Mouse (Mus musculus): ENCODE data around the gene Atp6v1a. TPM values are rescaled to one million over a fixed set of nuclear protein-coding genes. Genes with fewer than 3 reads are reported as not detected.
A peak's percentile ranks its signal among the peaks of the same experiment; 100 is the strongest.

Atp6v1a gene
- polyA plus RNA-seq, 1 experiment: 87.7 TPM

- Histone ChIP-seq H3K27me3 (ENCODE audit: control insufficient read depth, insufficient read depth, low read length, poor library complexity, severe bottlenecking) (no peaks in the 10 kb centered on the region), H3K36me3 (ENCODE audit: control insufficient read depth, insufficient read depth, low read length, poor library complexity, severe bottlenecking) (no peaks in the 10 kb centered on the region), H3K4me3 (ENCODE audit: low read depth, low read length) (no peak overlapping the region), H3K9me3 (replicated peaks; ENCODE audit: control insufficient read depth, insufficient read depth, low read length, poor library complexity, severe bottlenecking) (no peaks in the 10 kb centered on the region), H3K9ac (ENCODE audit: low read depth, poor library complexity, severe bottlenecking) (no peak overlapping the region), H3K4me1 (ENCODE audit: control insufficient read depth, insufficient read depth, low read length) (no peaks in the 10 kb centered on the region), H3K27ac (ENCODE audit: insufficient read depth, low read length) (no peak overlapping the region)
- TF ChIP-seq EP300 (IDR thresholded peaks at IDR 0.05; ENCODE audit: insufficient read depth, low read depth, low read length) (no peak), POLR2A (IDR thresholded peaks at IDR 0.05; ENCODE audit: insufficient read depth, low read length) (no peak), CTCF (IDR thresholded peaks at IDR 0.05; ENCODE audit: low read depth, low read length) (no peak)
Observed at GRCm38 (mm10) chr16:44053265-44053664, 86.2 kb downstream of the Atp6v1a start.

- no peaks in the 10 kb centered on the region for H3K27me3 ChIP-seq (ENCODE audit: control insufficient read depth, insufficient read depth, low read length, poor library complexity, severe bottlenecking)
- H3K9ac ChIP-seq (ENCODE audit: low read depth, poor library complexity, severe bottlenecking): no peak overlapping the region
- H3K4me3 ChIP-seq (ENCODE audit: low read depth, low read length): no peak overlapping the region
- H3K27ac ChIP-seq (ENCODE audit: insufficient read depth, low read length): no peak overlapping the region
- H3K9me3 ChIP-seq (replicated peaks; ENCODE audit: control insufficient read depth, insufficient read depth, low read length, poor library complexity, severe bottlenecking): no peaks in the 10 kb centered on the region
- H3K4me1 ChIP-seq (ENCODE audit: control insufficient read depth, insufficient read depth, low read length): no peaks in the 10 kb centered on the region
- no peak for TF ChIP-seq EP300 (IDR thresholded peaks at IDR 0.05; ENCODE audit: insufficient read depth, low read depth, low read length)
- TF ChIP-seq CTCF (IDR thresholded peaks at IDR 0.05; ENCODE audit: low read depth, low read length): no peak
- TF ChIP-seq POLR2A (IDR thresholded peaks at IDR 0.05; ENCODE audit: insufficient read depth, low read length): no peak
- no peaks in the 10 kb centered on the region for H3K36me3 ChIP-seq (ENCODE audit: control insufficient read depth, insufficient read depth, low read length, poor library complexity, severe bottlenecking)
Observed at GRCm38 (mm10) chr16:44052390-44052789, 87.1 kb downstream of the Atp6v1a start.

- TF ChIP-seq EP300 (IDR thresholded peaks at IDR 0.05; ENCODE audit: insufficient read depth, low read depth, low read length): no peak
- no peak for TF ChIP-seq POLR2A (IDR thresholded peaks at IDR 0.05; ENCODE audit: insufficient read depth, low read length)
- no peak for TF ChIP-seq CTCF (IDR thresholded peaks at IDR 0.05; ENCODE audit: low read depth, low read length)
- no peak overlapping the region for H3K9ac ChIP-seq (ENCODE audit: low read depth, poor library complexity, severe bottlenecking)
- H3K9me3 ChIP-seq (replicated peaks; ENCODE audit: control insufficient read depth, insufficient read depth, low read length, poor library complexity, severe bottlenecking): peaks cover 10% of the 10 kb centered on the region
Observed at GRCm38 (mm10) chr16:44050139-44050538, 89.4 kb downstream of the Atp6v1a start.

GRCm38 (mm10) chr16:44039112-44039511 is 100.4 kb downstream of the Atp6v1a start:
- H3K36me3 ChIP-seq (ENCODE audit: control insufficient read depth, insufficient read depth, low read length, poor library complexity, severe bottlenecking): no peaks in the 10 kb centered on the region
- peaks cover 9% of the 10 kb centered on the region for H3K9me3 ChIP-seq (replicated peaks; ENCODE audit: control insufficient read depth, insufficient read depth, low read length, poor library complexity, severe bottlenecking)
- H3K27me3 ChIP-seq (ENCODE audit: control insufficient read depth, insufficient read depth, low read length, poor library complexity, severe bottlenecking): no peaks in the 10 kb centered on the region
- no peak overlapping the region for H3K9ac ChIP-seq (ENCODE audit: low read depth, poor library complexity, severe bottlenecking)
- no peak for TF ChIP-seq POLR2A (IDR thresholded peaks at IDR 0.05; ENCODE audit: insufficient read depth, low read length)
- TF ChIP-seq CTCF (IDR thresholded peaks at IDR 0.05; ENCODE audit: low read depth, low read length): peak; percentile 47
- H3K4me1 ChIP-seq (ENCODE audit: control insufficient read depth, insufficient read depth, low read length): no peaks in the 10 kb centered on the region
- H3K27ac ChIP-seq (ENCODE audit: insufficient read depth, low read length): no peak overlapping the region
- no peak overlapping the region for H3K4me3 ChIP-seq (ENCODE audit: low read depth, low read length)

More at GRCm38 (mm10) chr16:44050139-44050538, 89.4 kb downstream of the Atp6v1a start:
- Histone ChIP-seq H3K36me3 (ENCODE audit: control insufficient read depth, insufficient read depth, low read length, poor library complexity, severe bottlenecking) (no peaks in the 10 kb centered on the region), H3K4me3 (ENCODE audit: low read depth, low read length) (no peak overlapping the region), H3K4me1 (ENCODE audit: control insufficient read depth, insufficient read depth, low read length) (no peaks in the 10 kb centered on the region), H3K27ac (ENCODE audit: insufficient read depth, low read length) (no peak overlapping the region), H3K27me3 (ENCODE audit: control insufficient read depth, insufficient read depth, low read length, poor library complexity, severe bottlenecking) (no peaks in the 10 kb centered on the region)

Other genes with a start within 250 kb of the Atp6v1a start
- gene Ccdc191, start 249.9 kb downstream of the Atp6v1a start, polyA plus RNA-seq (2011; ENCODE audit: insufficient read depth, insufficient read length, low read depth, missing spikeins): 19.9 and 24.6 TPM in 2 replicates
- 42.1 and 45.3 TPM in 2 replicates for gene Qtrt2, start 212.9 kb downstream of the Atp6v1a start, polyA plus RNA-seq (2011; ENCODE audit: insufficient read depth, insufficient read length, low read depth, missing spikeins)
- gene Zdhhc23, start 159.9 kb downstream of the Atp6v1a start, polyA plus RNA-seq (2011; ENCODE audit: insufficient read depth, insufficient read length, low read depth, missing spikeins): 2.9 and 3.2 TPM in 2 replicates
- gene Gramd1c, start 76.4 kb downstream of the Atp6v1a start, polyA plus RNA-seq (2011; ENCODE audit: insufficient read depth, insufficient read length, low read depth, missing spikeins): 3.0 TPM in 2 replicates
- gene Naa50, start 125 bp upstream of the Atp6v1a start, polyA plus RNA-seq (2011; ENCODE audit: insufficient read depth, insufficient read length, low read depth, missing spikeins): 157 and 170 TPM in 2 replicates
- 19.3 and 22.4 TPM in 2 replicates for gene Usf3, start 33.5 kb upstream of the Atp6v1a start, polyA plus RNA-seq (2011; ENCODE audit: insufficient read depth, insufficient read length, low read depth, missing spikeins)
- gene Sidt1, start 193.5 kb upstream of the Atp6v1a start, polyA plus RNA-seq (2011; ENCODE audit: insufficient read depth, insufficient read length, low read depth, missing spikeins): not detected in 2 replicates
- gene Spice1, start 207.4 kb upstream of the Atp6v1a start, polyA plus RNA-seq (2011; ENCODE audit: insufficient read depth, insufficient read length, low read depth, missing spikeins): 56.9 and 60.9 TPM in 2 replicates

Data from ES-Bruce4 (cell line).